Mouse (Mus musculus) frontal cortex, adult 2 months (tissue): ENCODE data around the gene Ankrd33. TPM values are rescaled to one million over a fixed set of nuclear protein-coding genes. Genes with fewer than 3 reads are reported as not detected.
"Not testable (repeated sequence)": the region's sequence is repeated elsewhere in the genome, so short reads cannot be mapped to it uniquely, and the experiment has no call there.

ENCODE experiments used
- DNase-seq, 2 experiments: peaks; one replicate each; pipeline ENCODE4 v3.0.0; 2022; ENCODE audit warnings: low spot score in 1 of 2; ENCODE audit errors: extremely low spot score in 1 of 2
- polyA plus RNA-seq: library from polyadenylated mRNA; depleted of rRNA; stranded (reverse); fragments of >200 nt; gene quantifications from 2 replicates; pipeline ENCODE4 v1.2.3, GENCODE M21; 2012

Ankrd33 gene
- polyA plus RNA-seq, 1 experiment: not detected

DNA sequence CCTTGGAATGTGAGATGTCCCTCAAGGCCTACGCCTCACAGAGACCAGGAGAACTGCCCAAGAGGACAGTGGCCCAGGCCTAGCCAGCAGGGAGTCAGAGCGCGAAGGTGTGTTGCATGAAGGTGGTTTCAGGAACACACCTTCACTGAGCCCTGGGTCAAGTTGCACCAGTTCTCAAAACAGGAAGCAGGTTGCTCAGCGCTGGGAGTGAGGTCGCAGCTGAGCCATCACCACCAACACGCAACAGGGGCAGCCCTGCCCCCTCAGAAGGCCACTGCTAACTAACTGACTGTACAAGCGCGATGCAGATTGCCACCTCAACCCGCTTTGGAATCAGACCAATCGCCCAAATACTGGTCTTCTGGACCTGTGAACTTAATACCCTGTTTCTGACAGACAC, 31.1 kb upstream of the Ankrd33 start:
- no peak for DNase-seq

GRCm38 (mm10) chr15:101086451-101086850, 29.1 kb upstream of the Ankrd33 start:
- no peak for DNase-seq

DNA sequence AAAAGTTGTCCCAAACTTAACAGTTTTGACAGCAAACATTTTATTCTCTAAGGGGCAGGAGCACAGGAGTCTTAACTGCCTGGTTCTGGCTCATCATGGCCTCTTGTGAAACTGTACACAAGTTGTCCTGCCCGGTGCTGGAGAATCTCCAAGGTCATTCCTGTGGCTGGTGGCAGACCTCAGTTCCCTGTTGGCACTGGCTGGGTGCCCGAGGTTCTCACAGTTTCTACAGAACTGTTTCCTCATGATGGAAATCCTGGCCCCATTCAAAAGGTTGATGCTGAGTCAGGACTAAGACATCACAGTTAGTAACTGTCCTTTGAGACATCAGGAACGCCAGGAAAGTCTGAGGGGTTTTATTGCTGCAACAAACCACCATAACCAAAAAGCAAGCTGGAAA, 28.6 kb upstream of the Ankrd33 start:
- no peak for DNase-seq

GRCm38 (mm10) chr15:101088291-101088690, 27.3 kb upstream of the Ankrd33 start:
- no peak for DNase-seq

GRCm38 (mm10) chr15:101091551-101091950, 24.0 kb upstream of the Ankrd33 start:
- no peak for DNase-seq

GRCm38 (mm10) chr15:101092121-101092828, 23.3 kb upstream of the Ankrd33 start:
- DNase-seq: no peak

- peak; percentile 38 to 45 for DNase-seq
Measured at GRCm38 (mm10) chr15:101092829-101093648, 22.5 kb upstream of the Ankrd33 start.

DNA sequence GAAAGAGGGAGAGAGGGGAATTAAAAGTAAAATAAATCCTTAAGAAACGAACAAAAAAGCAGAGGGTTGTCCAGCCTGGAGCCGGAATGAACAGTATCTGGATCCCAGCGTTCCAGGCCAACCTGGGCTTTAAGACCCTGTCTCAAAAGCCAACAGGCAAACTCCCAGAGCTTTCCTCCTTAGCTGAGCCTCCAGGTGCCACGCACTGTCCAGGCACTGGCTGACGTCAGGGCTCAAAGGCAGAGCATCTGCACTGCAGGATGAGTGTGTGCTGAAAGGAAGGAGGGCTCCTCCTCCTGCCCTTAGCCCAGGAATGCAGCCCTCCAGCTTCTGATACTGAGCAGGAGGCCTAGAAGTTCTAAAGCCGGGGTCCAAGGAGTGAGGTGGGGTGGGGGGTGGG, 21.6 kb upstream of the Ankrd33 start:
- no peak for DNase-seq

GRCm38 (mm10) chr15:101094979-101095378, 20.6 kb upstream of the Ankrd33 start:
- no peak for DNase-seq

- DNase-seq: no peak
Measured at GRCm38 (mm10) chr15:101095392-101095791, 20.2 kb upstream of the Ankrd33 start.

- no peak for DNase-seq
Measured at GRCm38 (mm10) chr15:101097985-101098651, 17.4 kb upstream of the Ankrd33 start.

DNA sequence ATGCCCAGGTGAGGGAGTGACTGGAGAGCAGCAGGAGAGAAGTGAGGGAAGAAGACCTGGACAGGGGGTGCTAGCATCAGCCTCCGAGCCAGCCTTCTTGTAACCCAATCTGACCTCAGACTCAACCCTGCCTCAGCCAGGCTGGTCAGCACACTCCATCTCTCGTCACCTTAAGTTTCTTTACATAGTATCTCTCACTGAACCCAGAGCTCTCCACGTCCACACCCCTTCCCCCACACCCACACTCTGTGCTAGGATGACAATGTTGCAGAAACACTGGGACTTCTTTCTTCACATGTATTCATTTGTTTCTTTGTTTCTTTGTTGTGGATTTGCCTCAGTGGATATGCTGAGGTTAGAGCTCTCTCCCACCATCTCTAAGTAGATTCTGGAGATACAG, 14.6 kb upstream of the Ankrd33 start:
- DNase-seq: no peak

DNA sequence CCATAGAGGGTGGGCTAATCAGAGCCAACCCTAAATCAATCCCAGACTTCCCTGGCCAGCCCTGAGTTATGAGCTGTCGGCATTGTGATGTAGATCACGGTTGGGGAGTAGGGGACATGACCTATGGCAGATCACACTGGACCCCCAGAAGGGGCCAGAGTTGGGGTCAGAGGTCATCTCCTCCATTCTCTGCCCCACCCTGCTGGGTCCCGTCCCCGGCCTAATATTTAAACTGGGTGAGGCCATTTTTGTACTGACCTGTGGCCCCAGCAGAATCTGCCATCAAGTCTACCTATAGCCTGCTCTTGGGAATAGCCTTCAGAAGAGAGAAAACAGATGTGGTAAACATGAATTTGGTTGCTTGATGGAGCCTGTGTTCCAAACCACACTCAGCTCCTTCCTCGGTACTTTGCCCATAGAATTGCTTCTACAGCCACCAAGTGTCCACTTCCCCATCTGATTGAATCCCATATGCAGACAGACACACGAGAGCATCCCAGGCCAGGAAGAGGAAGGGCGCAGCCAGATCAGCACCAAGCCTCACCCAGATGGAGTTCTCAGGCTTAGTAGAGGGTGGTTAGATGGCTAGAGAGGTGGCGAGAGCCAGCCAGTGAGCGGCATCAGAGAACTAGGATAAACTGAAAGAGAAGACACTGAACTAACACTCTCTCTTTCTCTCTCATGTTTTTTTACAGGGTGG, 11.8 kb upstream of the Ankrd33 start:
- no peak for DNase-seq

GRCm38 (mm10) chr15:101105496-101105994, 10.0 kb upstream of the Ankrd33 start:
- DNase-seq: peak in 1 of 2 experiments; percentile 78

DNA sequence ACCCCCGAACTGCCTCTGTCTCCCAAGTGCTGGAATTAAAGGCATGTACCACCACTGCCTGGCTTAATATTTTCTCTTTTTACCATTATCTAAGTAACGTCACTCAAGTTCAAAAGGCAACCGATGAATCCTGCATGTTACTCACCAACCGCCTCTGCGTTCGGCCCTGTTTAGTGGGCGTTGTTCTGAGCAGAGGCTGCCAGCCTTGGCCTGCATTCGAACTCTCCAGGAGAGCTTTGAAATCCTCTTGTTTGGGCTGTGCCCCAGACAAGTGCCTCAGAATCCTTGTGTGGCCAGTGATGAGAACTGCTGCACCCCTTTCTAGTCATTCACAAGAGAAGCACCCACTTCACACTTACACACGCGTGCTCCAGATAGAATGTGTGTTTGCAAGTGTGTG, 9.5 kb upstream of the Ankrd33 start:
- peak in 1 of 2 experiments; percentile 33 for DNase-seq

GRCm38 (mm10) chr15:101107906-101108671, 7.5 kb upstream of the Ankrd33 start:
- no peak for DNase-seq

DNA sequence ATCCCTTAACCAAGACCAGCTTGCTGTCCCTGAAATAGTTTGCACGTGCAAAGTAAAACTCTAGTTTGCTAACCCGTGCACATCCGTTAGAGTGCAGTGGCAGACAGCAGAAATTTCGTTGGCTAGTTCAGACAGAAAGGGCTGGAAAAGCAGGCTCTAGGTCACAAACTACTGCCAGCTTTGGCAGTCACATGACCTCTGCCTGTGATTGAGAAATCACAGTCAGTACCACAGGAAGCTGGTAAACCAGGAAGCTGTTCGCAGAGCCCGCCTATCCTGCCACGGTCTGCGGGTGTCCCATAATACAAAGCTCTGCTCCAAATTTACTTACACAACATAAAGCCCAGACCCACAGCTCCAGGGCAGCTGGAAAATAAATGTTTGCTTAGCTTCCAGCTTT, 2.4 kb upstream of the Ankrd33 start:
- DNase-seq: no peak

DNA sequence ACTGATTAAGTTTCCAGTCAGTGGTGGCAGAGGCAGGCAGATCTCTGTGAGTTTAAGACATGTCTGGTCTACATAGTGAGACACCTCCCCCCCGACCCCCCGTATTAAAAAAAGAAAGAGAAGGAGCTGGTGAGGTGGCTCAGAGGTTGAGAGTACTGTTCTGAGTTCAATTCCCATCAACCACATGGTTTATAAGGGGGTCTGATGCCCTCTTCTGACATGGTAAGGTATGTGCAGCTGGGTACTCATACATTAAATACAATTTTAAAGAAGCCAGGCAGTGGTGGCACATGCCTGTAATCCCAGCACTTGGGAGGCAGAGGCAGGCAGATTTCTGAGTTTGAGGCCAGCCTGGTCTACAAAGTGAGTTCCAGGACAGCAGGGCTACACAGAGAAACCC, 1.8 kb upstream of the Ankrd33 start:
- not testable (repeated sequence) for DNase-seq

- peak in 1 of 2 experiments; percentile 63 for DNase-seq
Measured at GRCm38 (mm10) chr15:101118399-101119125, 3.0 kb downstream of the Ankrd33 start.
